Mouse (Mus musculus) MEL (cell line): ENCODE data around the gene Coq10a. TPM values are rescaled to one million over a fixed set of nuclear protein-coding genes. Genes with fewer than 3 reads are reported as not detected.

Source experiments
- DNase-seq: peaks from one replicate; pipeline ENCODE4 v3.0.0; 2011; ENCODE audit warnings: low read depth, low spot score
- H3K27ac ChIP-seq: 2 replicates; pipeline ENCODE4 v1.5.1; 2012; ENCODE audit warnings: low read depth, mild to moderate bottlenecking, control low read depth, low read length, moderate library complexity; ENCODE audit not compliant: control insufficient read depth
- H3K27me3 ChIP-seq, 2 experiments: fragments of 150-350 bp in 1 of 2; sonication (generic) in 1 of 2; 2 replicates each; pipeline ENCODE4 v1.6.1; 2012; ENCODE audit warnings: low read length in 2 of 2, mild to moderate bottlenecking in 2 of 2, improper control_type of control experiment in 1 of 2, moderate library complexity in 1 of 2; ENCODE audit not compliant: insufficient read depth in 2 of 2, control insufficient read depth in 1 of 2
- H3K36me3 ChIP-seq, 2 experiments: 2 replicates each; pipeline ENCODE4 v1.6.1; 2012 to 2014; ENCODE audit warnings: low read length in 2 of 2, improper control_type of control experiment in 1 of 2, inconsistent platforms in 1 of 2, mild to moderate bottlenecking in 1 of 2; ENCODE audit not compliant: insufficient read depth in 2 of 2, control insufficient read depth in 1 of 2
- H3K4me1 ChIP-seq, 2 experiments: fragments of 150-350 bp in 1 of 2; sonication (generic) in 1 of 2; 2 replicates each; pipeline ENCODE4 v1.6.1; 2012; ENCODE audit warnings: low read length in 2 of 2, improper control_type of control experiment in 1 of 2, mild to moderate bottlenecking in 1 of 2; ENCODE audit not compliant: insufficient read depth in 2 of 2, control insufficient read depth in 1 of 2
- H3K4me3 ChIP-seq, 2 experiments: fragments of 150-350 bp in 1 of 2; sonication (generic) in 1 of 2; 2 replicates each; pipeline ENCODE4 v1.5.1; 2012; ENCODE audit warnings: low read depth in 2 of 2, low read length in 2 of 2, mild to moderate bottlenecking in 2 of 2, moderate library complexity in 2 of 2, control low read depth in 1 of 2, improper control_type of control experiment in 1 of 2; ENCODE audit not compliant: control insufficient read depth in 1 of 2, insufficient read depth in 1 of 2
- H3K79me2 ChIP-seq: 2 replicates; pipeline ENCODE4 v1.6.1; 2012; ENCODE audit warnings: mild to moderate bottlenecking, low read length, moderate library complexity; ENCODE audit not compliant: control insufficient read depth, poor library complexity, insufficient read depth
- H3K9ac ChIP-seq: 2 replicates; pipeline ENCODE4 v1.6.1; 2012; ENCODE audit warnings: low read depth, mild to moderate bottlenecking, control low read depth, low read length, moderate library complexity; ENCODE audit not compliant: control insufficient read depth, poor library complexity, severe bottlenecking
- H3K9me3 ChIP-seq: fragments of 150-350 bp; sonication (generic); replicated peaks from 2 replicates; pipeline ENCODE4 v1.6.1; 2012; ENCODE audit warnings: mild to moderate bottlenecking, low read length, improper control_type of control experiment, moderate library complexity; ENCODE audit not compliant: insufficient read depth
- BHLHE40 ChIP-seq: IDR thresholded peaks from 2 replicates; pipeline ENCODE4 v1.6.1; 2012; ENCODE audit warnings: low read depth, mild to moderate bottlenecking, inconsistent platforms, low read length, improper control_type of control experiment, borderline replicate concordance
- CHD1 ChIP-seq: IDR thresholded peaks from 2 replicates; pipeline ENCODE4 v1.6.1; 2012; ENCODE audit warnings: low read depth, mild to moderate bottlenecking, inconsistent platforms, low read length, improper control_type of control experiment
- CHD2 ChIP-seq: IDR thresholded peaks from 2 replicates; pipeline ENCODE4 v1.6.1; 2011; ENCODE audit warnings: low read length, improper control_type of control experiment
- E2F4 ChIP-seq: IDR thresholded peaks from 2 replicates; pipeline ENCODE4 v1.6.1; 2011; ENCODE audit warnings: low read depth, low read length, improper control_type of control experiment, borderline replicate concordance
- ELF1 ChIP-seq: IDR thresholded peaks from 2 replicates; pipeline ENCODE4 v1.6.1; 2014; ENCODE audit warnings: low read depth, mild to moderate bottlenecking, inconsistent platforms, low read length, improper control_type of control experiment, moderate library complexity
- EP300 ChIP-seq, 2 experiments: IDR thresholded peaks; 2 replicates each; pipeline ENCODE4 v1.6.1; 2011; ENCODE audit warnings: improper control_type of control experiment in 2 of 2, low read length in 2 of 2, low read depth in 1 of 2, mild to moderate bottlenecking in 1 of 2
- ETS1 ChIP-seq: IDR thresholded peaks from 2 replicates; pipeline ENCODE4 v1.6.1; 2012; ENCODE audit warnings: low read depth, mild to moderate bottlenecking, inconsistent platforms, low read length, improper control_type of control experiment, moderate library complexity
- GABPA ChIP-seq: IDR thresholded peaks from 2 replicates; pipeline ENCODE4 v1.6.1; 2012; ENCODE audit warnings: low read depth, mild to moderate bottlenecking, inconsistent platforms, low read length, improper control_type of control experiment, moderate library complexity
- GATA1 ChIP-seq: IDR thresholded peaks from 2 replicates; pipeline ENCODE4 v1.6.1; 2011; ENCODE audit warnings: low read depth, low read length, improper control_type of control experiment
- HCFC1 ChIP-seq: IDR thresholded peaks from 2 replicates; pipeline ENCODE4 v1.6.1; 2012; ENCODE audit warnings: low read depth, mild to moderate bottlenecking, inconsistent platforms, low read length, improper control_type of control experiment, moderate library complexity
- KAT2A ChIP-seq: conservative IDR thresholded peaks from 2 replicates; pipeline ENCODE4 v1.6.1; 2012; ENCODE audit warnings: low read depth, low read length, improper control_type of control experiment, inconsistent platforms
- MAX ChIP-seq: IDR thresholded peaks from 2 replicates; pipeline ENCODE4 v1.6.1; 2011; ENCODE audit warnings: low read length, improper control_type of control experiment
- MAZ ChIP-seq: IDR thresholded peaks from 2 replicates; pipeline ENCODE4 v1.6.1; 2012; ENCODE audit warnings: low read depth, mild to moderate bottlenecking, inconsistent platforms, low read length, improper control_type of control experiment
- MEF2A ChIP-seq: IDR thresholded peaks from 2 replicates; pipeline ENCODE4 v1.6.1; 2014; ENCODE audit warnings: low read depth, mild to moderate bottlenecking, inconsistent platforms, low read length, improper control_type of control experiment; ENCODE audit not compliant: poor library complexity, insufficient replicate concordance, severe bottlenecking; ENCODE audit errors: extremely low read depth
- NELFE ChIP-seq: IDR thresholded peaks from 2 replicates; pipeline ENCODE4 v1.6.1; 2011; ENCODE audit warnings: low read depth, low read length, improper control_type of control experiment
- POLR2A ChIP-seq, 2 experiments: IDR thresholded peaks; 2 replicates each; pipeline ENCODE4 v1.6.1; 2011 to 2012; ENCODE audit warnings: low read length in 2 of 2, mild to moderate bottlenecking in 2 of 2, control low read depth in 1 of 2, improper control_type of control experiment in 1 of 2, low read depth in 1 of 2, moderate library complexity in 1 of 2; ENCODE audit not compliant: control insufficient read depth in 1 of 2, insufficient read depth in 1 of 2, poor library complexity in 1 of 2
- POLR2AphosphoS2 ChIP-seq: IDR thresholded peaks from 2 replicates; pipeline ENCODE4 v1.6.1; 2011; ENCODE audit warnings: low read length, improper control_type of control experiment
- RAD21 ChIP-seq: IDR thresholded peaks from 2 replicates; pipeline ENCODE4 v1.6.1; 2011; ENCODE audit warnings: mild to moderate bottlenecking, low read depth, low read length, improper control_type of control experiment
- SIN3A ChIP-seq: IDR thresholded peaks from 2 replicates; pipeline ENCODE4 v1.6.1; 2012; ENCODE audit warnings: low read length, improper control_type of control experiment, inconsistent platforms
- SMC3 ChIP-seq: IDR thresholded peaks from 2 replicates; pipeline ENCODE4 v1.6.1; 2011; ENCODE audit warnings: low read depth, low read length, improper control_type of control experiment
- TAL1 ChIP-seq: IDR thresholded peaks from 2 replicates; pipeline ENCODE4 v1.6.1; 2012; ENCODE audit warnings: mild to moderate bottlenecking, inconsistent platforms, low read length, moderate library complexity, mixed read lengths
- TBP ChIP-seq: IDR thresholded peaks from 2 replicates; pipeline ENCODE4 v1.8.0; 2011; ENCODE audit warnings: low read depth, low read length, improper control_type of control experiment
- UBTF ChIP-seq: IDR thresholded peaks from 2 replicates; pipeline ENCODE4 v1.6.1; 2012; ENCODE audit warnings: low read depth, mild to moderate bottlenecking, inconsistent platforms, low read length, improper control_type of control experiment, moderate library complexity, borderline replicate concordance; ENCODE audit not compliant: insufficient read depth
- USF1 ChIP-seq: IDR thresholded peaks from 2 replicates; pipeline ENCODE4 v1.6.1; 2014; ENCODE audit warnings: low read depth, mild to moderate bottlenecking, inconsistent platforms, low read length, improper control_type of control experiment, moderate library complexity
- USF2 ChIP-seq, 2 experiments: IDR thresholded peaks; 2 replicates each; pipeline ENCODE4 v1.6.1; 2011 to 2012; ENCODE audit warnings: improper control_type of control experiment in 2 of 2, low read length in 2 of 2, borderline replicate concordance in 1 of 2, inconsistent platforms in 1 of 2, low read depth in 1 of 2, mild to moderate bottlenecking in 1 of 2; ENCODE audit not compliant: insufficient read depth in 1 of 2
- ZC3H11A ChIP-seq: IDR thresholded peaks from 2 replicates; pipeline ENCODE4 v1.6.1; 2012; ENCODE audit warnings: low read depth, mild to moderate bottlenecking, inconsistent platforms, low read length, improper control_type of control experiment
- ZMIZ1 ChIP-seq: IDR thresholded peaks from 2 replicates; pipeline ENCODE4 v1.6.1; 2012; ENCODE audit warnings: low read depth, mild to moderate bottlenecking, inconsistent platforms, low read length, improper control_type of control experiment, moderate library complexity
- polyA plus RNA-seq, 2 experiments: library from polyadenylated mRNA; stranded (reverse) in 1 of 2; unstranded in 1 of 2; fragments of >175 nt in 1 of 2; fragments of >200 nt in 1 of 2; gene quantifications; 2 replicates each; pipeline versions ENCODE4 v1.2.1 to v1.2.4; 2012; ENCODE audit warnings: low replicate concordance in 2 of 2, low read depth in 1 of 2; ENCODE audit not compliant: insufficient read length in 2 of 2, insufficient read depth in 1 of 2, missing spikeins in 1 of 2
- total RNA-seq: library from RNA; depleted of rRNA; stranded (reverse); fragments of 300-350 nt; gene quantifications from 2 replicates; pipeline ENCODE4 v1.2.3, GENCODE M21; 2012

Coq10a gene
- total and polyA plus RNA-seq, 3 experiments = 7.7 to 14.1 TPM; not detected in 1

DNA sequence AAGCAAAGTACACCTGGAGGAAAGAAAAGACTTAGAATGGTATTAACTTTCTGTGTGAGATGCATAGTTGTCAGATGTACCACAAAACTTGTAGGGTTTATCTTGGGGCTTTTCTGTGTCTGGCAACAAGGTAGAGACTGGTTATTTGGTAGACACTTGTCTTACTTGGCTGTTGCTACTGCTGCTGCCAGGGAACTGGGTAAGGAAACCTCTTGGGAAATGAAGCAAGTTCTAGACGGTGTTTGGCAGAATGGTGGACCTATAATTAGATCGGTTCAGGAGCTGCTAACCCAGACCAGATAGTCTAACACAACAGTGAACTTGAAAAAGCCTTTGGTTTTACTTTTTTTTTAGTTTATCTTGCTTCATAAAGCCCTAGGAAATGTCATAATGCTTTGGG lies 29.8 kb downstream of the Coq10a start:
- peak overlapping the region; percentile 51 for H3K9ac ChIP-seq

DNA sequence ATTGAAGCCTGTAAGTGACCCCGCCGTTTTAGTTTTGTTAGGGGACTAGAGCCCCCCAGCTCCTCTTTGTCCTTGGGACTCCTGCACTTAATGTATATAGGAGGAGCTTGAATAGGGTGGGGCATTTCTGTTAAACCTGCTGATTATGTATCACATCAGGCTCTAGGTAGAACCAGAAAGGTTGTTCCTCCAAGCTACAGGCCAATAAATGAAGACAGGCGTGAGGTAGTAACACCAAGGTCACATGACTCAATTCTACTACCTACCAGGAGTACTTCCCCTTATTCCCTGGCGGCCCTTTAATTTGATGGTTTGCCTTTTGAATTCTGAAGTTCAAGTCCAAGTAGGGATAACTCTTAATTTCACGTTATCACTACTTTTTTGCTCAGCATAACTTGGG lies 30.4 kb downstream of the Coq10a start:
- peak; percentile 61 for TF ChIP-seq TBP
- TF ChIP-seq MEF2A = no peak
- no peak for TF ChIP-seq POLR2AphosphoS2
- TF ChIP-seq USF1 = peak; percentile 95
- TF ChIP-seq SMC3 = no peak
- TF ChIP-seq SIN3A = peak; percentile 82
- TF ChIP-seq EP300 (IDR thresholded peaks at IDR 0.05; ENCODE audit: low read depth in 1 of 2, low read length in 2 of 2) = peak in 1 of 2 experiments; percentile 24; a peak in 1 of 4 replicates
- peak; percentile 31 to 84; a peak in 3 of 4 replicates for TF ChIP-seq USF2 (IDR thresholded peaks at IDR 0.05; ENCODE audit: borderline replicate concordance in 1 of 2, insufficient read depth in 1 of 2, low read depth in 1 of 2, low read length in 2 of 2)
- peak; percentile 56 for TF ChIP-seq HCFC1
- peak; percentile 92 for TF ChIP-seq MAX
- TF ChIP-seq BHLHE40 = peak; percentile 43; the same call in 1 of the 2 replicates
- no peak for TF ChIP-seq CHD2
- peak; percentile 35; the same call in 1 of the 2 replicates for TF ChIP-seq E2F4
- TF ChIP-seq ETS1 = peak; percentile 49
- TF ChIP-seq TAL1 = no peak
- peak in 1 of 2 experiments; percentile 4; a peak in 1 of 4 replicates for TF ChIP-seq POLR2A (IDR thresholded peaks at IDR 0.05; ENCODE audit: control insufficient read depth in 1 of 2, insufficient read depth in 1 of 2, low read depth in 1 of 2, low read length in 2 of 2, poor library complexity in 1 of 2)
- peak; percentile 44 for TF ChIP-seq NELFE
- DNase-seq = peak; percentile 87
- peak overlapping the region; percentile 93 for H3K27ac ChIP-seq
- H3K27me3 ChIP-seq = no peaks in the 10 kb centered on the region
- H3K36me3 ChIP-seq = peaks cover 8 to 66% of the 10 kb centered on the region in 2 experiments
- peak overlapping the region; percentile 89 for H3K9ac ChIP-seq
- H3K79me2 ChIP-seq = peaks cover 53% of the 10 kb centered on the region
- H3K9me3 ChIP-seq = no peaks in the 10 kb centered on the region
- H3K4me1 ChIP-seq = peaks cover 28 to 45% of the 10 kb centered on the region in 2 experiments
- H3K4me3 ChIP-seq = peak overlapping the region; percentile 85 to 90

More for the DNA sequence above, 29.8 kb downstream of the Coq10a start:
- peaks cover 58% of the 10 kb centered on the region for H3K79me2 ChIP-seq
- no peaks in the 10 kb centered on the region for H3K9me3 ChIP-seq
- DNase-seq = no peak
- H3K4me1 ChIP-seq = peaks cover 32 to 50% of the 10 kb centered on the region in 2 experiments
- H3K36me3 ChIP-seq = peaks cover 8 to 71% of the 10 kb centered on the region in 2 experiments
- peak overlapping the region; percentile 20 to 28; a peak in 1 of 4 replicates for H3K4me3 ChIP-seq
- peak overlapping the region; percentile 56 for H3K27ac ChIP-seq
- no peaks in the 10 kb centered on the region for H3K27me3 ChIP-seq
- TF ChIP-seq ZMIZ1 = no peak
- no peak for TF ChIP-seq BHLHE40
- no peak for TF ChIP-seq RAD21
- TF ChIP-seq USF1 = no peak
- no peak for TF ChIP-seq SIN3A
- no peak for TF ChIP-seq GABPA
- TF ChIP-seq GATA1 = no peak
- no peak for TF ChIP-seq ELF1
- no peak for TF ChIP-seq CHD1
- no peak for TF ChIP-seq UBTF
- no peak for TF ChIP-seq ZC3H11A
- no peak for TF ChIP-seq SMC3
- no peak for TF ChIP-seq MAZ
- no peak for TF ChIP-seq CHD2
- TF ChIP-seq KAT2A = no peak
- no peak for TF ChIP-seq MEF2A
- TF ChIP-seq EP300 (IDR thresholded peaks at IDR 0.05; ENCODE audit: low read depth in 1 of 2, low read length in 2 of 2) = no peak
